Mouse (Mus musculus): ENCODE data around the gene Ctnnbl1. TPM values are rescaled to one million over a fixed set of nuclear protein-coding genes. Genes with fewer than 3 reads are reported as not detected.

Gene Ctnnbl1
- polyA plus RNA-seq, 1 experiment from 2014 or later, result 50.1 TPM

GRCm38 (mm10) chr2:157845831-157846230 lies 108.6 kb downstream of the Ctnnbl1 start:
- H3K4me2 ChIP-seq (ENCODE audit: low read depth, low read length), result no peak overlapping the region
- DNase-seq (ENCODE audit: low spot score) (no peak), ATAC-seq (ENCODE audit: low read depth) (no peak)
- WGBS, result 85% methylated on average over 5 of the region's 5 CpGs
- no peaks in the 10 kb centered on the region for H3K9me3 ChIP-seq (ENCODE audit: control insufficient read depth, low read length)
- H3K27me3 ChIP-seq (replicated peaks; ENCODE audit: control insufficient read depth, insufficient read depth, low read length), result no peaks in the 10 kb centered on the region
- no peak overlapping the region for H3K9ac ChIP-seq (ENCODE audit: low read depth, low read length)
- H3K4me3 ChIP-seq (ENCODE audit: low read depth, low read length), result no peak overlapping the region
- no peaks in the 10 kb centered on the region for H3K4me1 ChIP-seq (ENCODE audit: control insufficient read depth, insufficient read depth, low read length)
- no peaks in the 10 kb centered on the region for H3K36me3 ChIP-seq (ENCODE audit: control insufficient read depth, insufficient read depth, low read length)
- no peak overlapping the region for H3K27ac ChIP-seq (replicated peaks; ENCODE audit: low read depth, low read length)

GRCm38 (mm10) chr2:157853135-157853534 lies 115.9 kb downstream of the Ctnnbl1 start:
- Histone ChIP-seq H3K9me3 (ENCODE audit: control insufficient read depth, low read length) (no peaks in the 10 kb centered on the region), H3K36me3 (ENCODE audit: control insufficient read depth, insufficient read depth, low read length) (no peaks in the 10 kb centered on the region), H3K9ac (ENCODE audit: low read depth, low read length) (no peak overlapping the region), H3K4me1 (ENCODE audit: control insufficient read depth, insufficient read depth, low read length) (0 out of 2 replicates have a peak, but pooled peaks cover 4% of the 10 kb centered on the region), H3K27ac (replicated peaks; ENCODE audit: low read depth, low read length) (no peak overlapping the region), H3K27me3 (replicated peaks; ENCODE audit: control insufficient read depth, insufficient read depth, low read length) (no peaks in the 10 kb centered on the region), H3K4me3 (ENCODE audit: low read depth, low read length) (no peak overlapping the region), H3K4me2 (ENCODE audit: low read depth, low read length) (no peak overlapping the region)
- DNase-seq (ENCODE audit: low spot score), result no peak
- WGBS, result 66% methylated on average over 3 of the region's 3 CpGs
- no peak for ATAC-seq (ENCODE audit: low read depth)

GRCm38 (mm10) chr2:157855814-157856213 lies 118.6 kb downstream of the Ctnnbl1 start:
- H3K4me2 ChIP-seq (ENCODE audit: low read depth, low read length), result no peak overlapping the region
- H3K27ac ChIP-seq (replicated peaks; ENCODE audit: low read depth, low read length), result no peak overlapping the region
- H3K9me3 ChIP-seq (ENCODE audit: control insufficient read depth, low read length), result no peaks in the 10 kb centered on the region
- H3K4me1 ChIP-seq (ENCODE audit: control insufficient read depth, insufficient read depth, low read length), result peaks cover 6% of the 10 kb centered on the region; the same call in 1 of the 2 replicates
- no peak for DNase-seq (ENCODE audit: low spot score)
- 86% methylated on average over 6 of the region's 6 CpGs for WGBS
- no peaks in the 10 kb centered on the region for H3K36me3 ChIP-seq (ENCODE audit: control insufficient read depth, insufficient read depth, low read length)
- no peak overlapping the region for H3K9ac ChIP-seq (ENCODE audit: low read depth, low read length)
- no peak for ATAC-seq (ENCODE audit: low read depth)
- H3K4me3 ChIP-seq (ENCODE audit: low read depth, low read length), result no peak overlapping the region
- H3K27me3 ChIP-seq (replicated peaks; ENCODE audit: control insufficient read depth, insufficient read depth, low read length), result no peaks in the 10 kb centered on the region

- DNase-seq (ENCODE audit: low spot score), result no peak
- Histone ChIP-seq H3K4me1 (ENCODE audit: control insufficient read depth, insufficient read depth, low read length) (peaks cover 6% of the 10 kb centered on the region; the same call in 1 of the 2 replicates), H3K27me3 (replicated peaks; ENCODE audit: control insufficient read depth, insufficient read depth, low read length) (no peaks in the 10 kb centered on the region), H3K4me3 (ENCODE audit: low read depth, low read length) (no peak overlapping the region), H3K27ac (replicated peaks; ENCODE audit: low read depth, low read length) (no peak overlapping the region), H3K36me3 (ENCODE audit: control insufficient read depth, insufficient read depth, low read length) (no peaks in the 10 kb centered on the region), H3K4me2 (ENCODE audit: low read depth, low read length) (no peak overlapping the region), H3K9ac (ENCODE audit: low read depth, low read length) (no peak overlapping the region), H3K9me3 (ENCODE audit: control insufficient read depth, low read length) (no peaks in the 10 kb centered on the region)
- 72% methylated on average over 3 of the region's 3 CpGs for WGBS
- no peak for ATAC-seq (ENCODE audit: low read depth)
Measured at GRCm38 (mm10) chr2:157857496-157857895, 120.3 kb downstream of the Ctnnbl1 start.

- ATAC-seq (ENCODE audit: low read depth) (no peak), DNase-seq (ENCODE audit: low spot score) (no peak)
- Histone ChIP-seq H3K27ac (replicated peaks; ENCODE audit: low read depth, low read length) (no peak overlapping the region), H3K4me3 (ENCODE audit: low read depth, low read length) (no peak overlapping the region), H3K36me3 (ENCODE audit: control insufficient read depth, insufficient read depth, low read length) (no peaks in the 10 kb centered on the region), H3K4me2 (ENCODE audit: low read depth, low read length) (no peak overlapping the region), H3K9me3 (ENCODE audit: control insufficient read depth, low read length) (no peaks in the 10 kb centered on the region), H3K4me1 (ENCODE audit: control insufficient read depth, insufficient read depth, low read length) (peaks cover 6% of the 10 kb centered on the region; the same call in 1 of the 2 replicates), H3K9ac (ENCODE audit: low read depth, low read length) (no peak overlapping the region), H3K27me3 (replicated peaks; ENCODE audit: control insufficient read depth, insufficient read depth, low read length) (no peaks in the 10 kb centered on the region)
- WGBS, result 72% methylated on average over 7 of the region's 7 CpGs
Measured at GRCm38 (mm10) chr2:157858317-157858716, 121.1 kb downstream of the Ctnnbl1 start.

- H3K27ac ChIP-seq (replicated peaks; ENCODE audit: low read depth, low read length), result no peak overlapping the region
- no peak overlapping the region for H3K4me3 ChIP-seq (ENCODE audit: low read depth, low read length)
- ATAC-seq (ENCODE audit: low read depth), result no peak
- H3K4me2 ChIP-seq (ENCODE audit: low read depth, low read length), result no peak overlapping the region
- H3K27me3 ChIP-seq (replicated peaks; ENCODE audit: control insufficient read depth, insufficient read depth, low read length), result no peaks in the 10 kb centered on the region
- no peak overlapping the region for H3K9ac ChIP-seq (ENCODE audit: low read depth, low read length)
- no peak for DNase-seq (ENCODE audit: low spot score)
- H3K9me3 ChIP-seq (ENCODE audit: control insufficient read depth, low read length), result no peaks in the 10 kb centered on the region
- peaks cover 3% of the 10 kb centered on the region; the same call in 1 of the 2 replicates for H3K4me1 ChIP-seq (ENCODE audit: control insufficient read depth, insufficient read depth, low read length)
- H3K36me3 ChIP-seq (ENCODE audit: control insufficient read depth, insufficient read depth, low read length), result no peaks in the 10 kb centered on the region
- WGBS, result 79% methylated on average over 8 of the region's 8 CpGs
Measured at GRCm38 (mm10) chr2:157859046-157859701, 122.0 kb downstream of the Ctnnbl1 start.

- Histone ChIP-seq H3K27ac (replicated peaks; ENCODE audit: low read depth, low read length) (no peak overlapping the region), H3K9me3 (ENCODE audit: control insufficient read depth, low read length) (no peaks in the 10 kb centered on the region), H3K4me1 (ENCODE audit: control insufficient read depth, insufficient read depth, low read length) (peaks cover 3% of the 10 kb centered on the region; the same call in 1 of the 2 replicates)
Measured at GRCm38 (mm10) chr2:157861273-157861944, 124.2 kb downstream of the Ctnnbl1 start.

GRCm38 (mm10) chr2:157862306-157862705 lies 125.1 kb downstream of the Ctnnbl1 start:
- H3K9ac ChIP-seq (ENCODE audit: low read depth, low read length), result no peak overlapping the region
- H3K27me3 ChIP-seq (replicated peaks; ENCODE audit: control insufficient read depth, insufficient read depth, low read length), result no peaks in the 10 kb centered on the region
- ATAC-seq (ENCODE audit: low read depth) (no peak), DNase-seq (ENCODE audit: low spot score) (no peak)
- no peak overlapping the region for H3K4me2 ChIP-seq (ENCODE audit: low read depth, low read length)
- WGBS, result 70% methylated on average over 10 of the region's 10 CpGs
- no peaks in the 10 kb centered on the region for H3K9me3 ChIP-seq (ENCODE audit: control insufficient read depth, low read length)
- H3K4me1 ChIP-seq (ENCODE audit: control insufficient read depth, insufficient read depth, low read length), result peaks cover 3% of the 10 kb centered on the region; the same call in 1 of the 2 replicates
- H3K27ac ChIP-seq (replicated peaks; ENCODE audit: low read depth, low read length), result no peak overlapping the region
- H3K4me3 ChIP-seq (ENCODE audit: low read depth, low read length), result no peak overlapping the region
- no peaks in the 10 kb centered on the region for H3K36me3 ChIP-seq (ENCODE audit: control insufficient read depth, insufficient read depth, low read length)

More at GRCm38 (mm10) chr2:157861273-157861944, 124.2 kb downstream of the Ctnnbl1 start:
- H3K4me2 ChIP-seq (ENCODE audit: low read depth, low read length), result no peak overlapping the region
- no peak overlapping the region for H3K9ac ChIP-seq (ENCODE audit: low read depth, low read length)
- H3K4me3 ChIP-seq (ENCODE audit: low read depth, low read length), result no peak overlapping the region
- no peaks in the 10 kb centered on the region for H3K27me3 ChIP-seq (replicated peaks; ENCODE audit: control insufficient read depth, insufficient read depth, low read length)
- ATAC-seq (ENCODE audit: low read depth), result no peak
- no peak for DNase-seq (ENCODE audit: low spot score)
- no peaks in the 10 kb centered on the region for H3K36me3 ChIP-seq (ENCODE audit: control insufficient read depth, insufficient read depth, low read length)
- 74% methylated on average over 10 of the region's 10 CpGs for WGBS

All from embryonic facial prominence, embryonic 14.5 days (tissue).